Mouse (Mus musculus): ENCODE results near the gene 4933428G20Rik. TPM values are rescaled to one million over a fixed set of nuclear protein-coding genes. Genes with fewer than 3 reads are reported as not detected.

4933428G20Rik gene
- polyA plus RNA-seq, 1 experiment from 2014 or later, result 0.89 TPM

GRCm38 (mm10) chr11:97511661-97512369 is 11.7 kb upstream of the 4933428G20Rik start:
- Histone ChIP-seq H3K9me3 (no peaks in the 10 kb centered on the region), H3K4me1 (no peaks in the 10 kb centered on the region), H3K36me3 (no peaks in the 10 kb centered on the region), H3K9ac (no peak overlapping the region), H3K27ac (peak overlapping the region; percentile 46; the same call in 1 of the 2 replicates), H3K4me3 (replicated peaks) (no peak overlapping the region), H3K27me3 (replicated peaks) (0 out of 2 replicates have a peak, but pooled peaks cover 2% of the 10 kb centered on the region), H3K4me2 (peak overlapping the region; percentile 25; the same call in 1 of the 2 replicates)
- 47% methylated on average over 13 of the region's 13 CpGs for WGBS
- no peak for ATAC-seq (ENCODE audit: insufficient read depth, low FRiP score, low read depth)

- Histone ChIP-seq H3K27me3 (replicated peaks) (0 out of 2 replicates have a peak, but pooled peaks cover 2% of the 10 kb centered on the region), H3K36me3 (no peaks in the 10 kb centered on the region), H3K4me1 (no peaks in the 10 kb centered on the region), H3K4me3 (replicated peaks) (no peak overlapping the region), H3K27ac (no peak overlapping the region), H3K4me2 (0 out of 2 replicates have a peak overlapping the region, but pooled peaks have one; percentile 25), H3K9ac (no peak overlapping the region), H3K9me3 (no peaks in the 10 kb centered on the region)
- WGBS, result 36% methylated on average over 10 of the region's 10 CpGs
- ATAC-seq (ENCODE audit: insufficient read depth, low FRiP score, low read depth), result no peak
These were observed 11.0 kb upstream of the 4933428G20Rik start for GRCm38 (mm10) chr11:97510966-97511660.

- Histone ChIP-seq H3K27ac (no peak overlapping the region), H3K4me2 (no peak overlapping the region), H3K36me3 (no peaks in the 10 kb centered on the region), H3K9ac (no peak overlapping the region), H3K4me1 (no peaks in the 10 kb centered on the region), H3K4me3 (replicated peaks) (no peak overlapping the region), H3K27me3 (replicated peaks) (0 out of 2 replicates have a peak, but pooled peaks cover 2% of the 10 kb centered on the region), H3K9me3 (no peaks in the 10 kb centered on the region)
- 63% methylated on average over 24 of the region's 24 CpGs for WGBS
- ATAC-seq (ENCODE audit: insufficient read depth, low FRiP score, low read depth), result no peak
These were observed 9.8 kb upstream of the 4933428G20Rik start for GRCm38 (mm10) chr11:97509715-97510485.

- Histone ChIP-seq H3K4me1 (no peaks in the 10 kb centered on the region), H3K27ac (no peak overlapping the region), H3K9me3 (no peaks in the 10 kb centered on the region), H3K27me3 (replicated peaks) (0 out of 2 replicates have a peak, but pooled peaks cover 2% of the 10 kb centered on the region), H3K4me3 (replicated peaks) (no peak overlapping the region), H3K36me3 (no peaks in the 10 kb centered on the region), H3K9ac (no peak overlapping the region), H3K4me2 (no peak overlapping the region)
- WGBS, result 42% methylated on average over 5 of the region's 5 CpGs
- ATAC-seq (ENCODE audit: insufficient read depth, low FRiP score, low read depth), result no peak
These were observed 8.9 kb upstream of the 4933428G20Rik start for GRCm38 (mm10) chr11:97509058-97509457.

GRCm38 (mm10) chr11:97508198-97508597 is 8.1 kb upstream of the 4933428G20Rik start:
- H3K4me1 ChIP-seq, result no peaks in the 10 kb centered on the region
- ATAC-seq (ENCODE audit: insufficient read depth, low FRiP score, low read depth), result no peak
- no peaks in the 10 kb centered on the region for H3K9me3 ChIP-seq
- no peak overlapping the region for H3K9ac ChIP-seq
- 78% methylated on average over 3 of the region's 3 CpGs for WGBS
- H3K4me3 ChIP-seq (replicated peaks), result no peak overlapping the region
- H3K27me3 ChIP-seq (replicated peaks), result 0 out of 2 replicates have a peak, but pooled peaks cover 2% of the 10 kb centered on the region
- no peaks in the 10 kb centered on the region for H3K36me3 ChIP-seq
- no peak overlapping the region for H3K27ac ChIP-seq
- no peak overlapping the region for H3K4me2 ChIP-seq

GRCm38 (mm10) chr11:97506331-97506730 is 6.2 kb upstream of the 4933428G20Rik start:
- 0 out of 2 replicates have a peak, but pooled peaks cover 2% of the 10 kb centered on the region for H3K27me3 ChIP-seq (replicated peaks)
- no peak overlapping the region for H3K4me2 ChIP-seq
- WGBS, result 48% methylated on average over 8 of the region's 8 CpGs
- no peaks in the 10 kb centered on the region for H3K9me3 ChIP-seq
- ATAC-seq (ENCODE audit: insufficient read depth, low FRiP score, low read depth), result no peak
- no peak overlapping the region for H3K27ac ChIP-seq
- no peak overlapping the region for H3K9ac ChIP-seq
- no peaks in the 10 kb centered on the region for H3K36me3 ChIP-seq
- H3K4me3 ChIP-seq (replicated peaks), result no peak overlapping the region
- H3K4me1 ChIP-seq, result no peaks in the 10 kb centered on the region

GRCm38 (mm10) chr11:97505784-97506183 is 5.6 kb upstream of the 4933428G20Rik start:
- Histone ChIP-seq H3K4me3 (replicated peaks) (no peak overlapping the region), H3K9me3 (no peaks in the 10 kb centered on the region), H3K4me2 (no peak overlapping the region), H3K27ac (no peak overlapping the region), H3K9ac (no peak overlapping the region), H3K27me3 (replicated peaks) (peaks cover 2% of the 10 kb centered on the region; the same call in 1 of the 2 replicates), H3K4me1 (0 out of 2 replicates have a peak, but pooled peaks cover 3% of the 10 kb centered on the region), H3K36me3 (no peaks in the 10 kb centered on the region)
- ATAC-seq (ENCODE audit: insufficient read depth, low FRiP score, low read depth), result no peak
- WGBS, result 68% methylated on average over 4 of the region's 4 CpGs

- no peaks in the 10 kb centered on the region for H3K9me3 ChIP-seq
- 75% methylated on average over 4 of the region's 4 CpGs for WGBS
These were observed 2.7 kb upstream of the 4933428G20Rik start for GRCm38 (mm10) chr11:97502846-97503245.

GRCm38 (mm10) chr11:97502383-97502782 is 2.2 kb upstream of the 4933428G20Rik start:
- H3K27me3 ChIP-seq (replicated peaks), result peaks cover 26% of the 10 kb centered on the region
- 0 out of 2 replicates have a peak, but pooled peaks cover 11% of the 10 kb centered on the region for H3K4me1 ChIP-seq
- H3K9me3 ChIP-seq, result no peaks in the 10 kb centered on the region
- H3K9ac ChIP-seq, result no peak overlapping the region
- no peak overlapping the region for H3K4me2 ChIP-seq
- H3K27ac ChIP-seq, result no peak overlapping the region
- H3K4me3 ChIP-seq (replicated peaks), result no peak overlapping the region
- peak; percentile 55; the same call in 1 of the 2 replicates for ATAC-seq (ENCODE audit: insufficient read depth, low FRiP score, low read depth)
- H3K36me3 ChIP-seq, result peaks cover 6% of the 10 kb centered on the region; the same call in 1 of the 2 replicates
- WGBS, result 47% methylated on average over 9 of the region's 9 CpGs

More at GRCm38 (mm10) chr11:97502846-97503245, 2.7 kb upstream of the 4933428G20Rik start:
- H3K27me3 ChIP-seq (replicated peaks), result peaks cover 26% of the 10 kb centered on the region
- H3K27ac ChIP-seq, result no peak overlapping the region
- H3K9ac ChIP-seq, result no peak overlapping the region
- H3K4me3 ChIP-seq (replicated peaks), result no peak overlapping the region
- no peak overlapping the region for H3K4me2 ChIP-seq
- H3K4me1 ChIP-seq, result 0 out of 2 replicates have a peak, but pooled peaks cover 11% of the 10 kb centered on the region
- H3K36me3 ChIP-seq, result peaks cover 6% of the 10 kb centered on the region; the same call in 1 of the 2 replicates
- ATAC-seq (ENCODE audit: insufficient read depth, low FRiP score, low read depth), result no peak

- Histone ChIP-seq H3K4me1 (0 out of 2 replicates have a peak, but pooled peaks cover 11% of the 10 kb centered on the region), H3K9ac (no peak overlapping the region), H3K9me3 (no peaks in the 10 kb centered on the region), H3K4me2 (peak overlapping the region; percentile 39), H3K4me3 (replicated peaks) (peak overlapping the region; percentile 16), H3K27me3 (replicated peaks) (peaks cover 26% of the 10 kb centered on the region), H3K27ac (no peak overlapping the region), H3K36me3 (peaks cover 6% of the 10 kb centered on the region; the same call in 1 of the 2 replicates)
- ATAC-seq (ENCODE audit: insufficient read depth, low FRiP score, low read depth), result no peak
- 57% methylated on average over 49 of the region's 51 CpGs for WGBS
These were observed 744 bp upstream of the 4933428G20Rik start for GRCm38 (mm10) chr11:97500720-97501448.

- H3K9ac ChIP-seq, result no peak overlapping the region
- H3K27me3 ChIP-seq (replicated peaks), result peaks cover 26% of the 10 kb centered on the region
- ATAC-seq (ENCODE audit: insufficient read depth, low FRiP score, low read depth), result no peak
- no peak overlapping the region for H3K27ac ChIP-seq
- H3K4me2 ChIP-seq, result no peak overlapping the region
- H3K4me1 ChIP-seq, result 0 out of 2 replicates have a peak, but pooled peaks cover 11% of the 10 kb centered on the region
- H3K4me3 ChIP-seq (replicated peaks), result no peak overlapping the region
- no peaks in the 10 kb centered on the region for H3K9me3 ChIP-seq
- WGBS, result 78% methylated on average over 4 of the region's 4 CpGs
- H3K36me3 ChIP-seq, result peaks cover 16% of the 10 kb centered on the region
These were observed 2.6 kb downstream of the 4933428G20Rik start for GRCm38 (mm10) chr11:97497543-97497942.
